Mouse (Mus musculus) forebrain, embryonic 14.5 days (tissue): ENCODE measurements at regions not wholly inside any gene's neighbourhood (a gene's known extent, or its start where the extent isn't known, plus 50 kb on each side); places are given as distances from the start of the nearest gene placed in this dataset.

ENCODE experiments used
- ATAC-seq: fragments of 200-750 bp; cut with Nextera tagmentation; 2 replicates; pipeline ENCODE4 v1.8.0; 2017; ENCODE audit warnings: mild to moderate bottlenecking, moderate library complexity
- DNase-seq: peaks from one replicate; pipeline ENCODE4 v3.0.0-alpha.2; 2015; ENCODE audit warnings: low spot score
- H3K27ac ChIP-seq: fragments of 300-500 bp; sonication (generic); 2 replicates; pipeline ENCODE4 v1.5.1; 2014; ENCODE audit warnings: low read depth, mild to moderate bottlenecking, control low read depth, low read length, moderate library complexity
- H3K27me3 ChIP-seq: fragments of 300-500 bp; sonication (generic); replicated peaks from 2 replicates; pipeline ENCODE4 v1.6.1; 2014; ENCODE audit warnings: low read length, control low read depth, mixed read lengths; ENCODE audit not compliant: control insufficient read depth, insufficient read depth
- H3K36me3 ChIP-seq: fragments of 300-500 bp; sonication (generic); 2 replicates; pipeline ENCODE4 v1.6.1; 2014; ENCODE audit warnings: low read length, control low read depth; ENCODE audit not compliant: control insufficient read depth, insufficient read depth
- H3K4me1 ChIP-seq: fragments of 300-500 bp; sonication (generic); 2 replicates; pipeline ENCODE4 v1.6.1; 2014; ENCODE audit warnings: antibody characterized with exemption, low read length, control low read depth; ENCODE audit not compliant: control insufficient read depth, insufficient read depth
- H3K4me2 ChIP-seq: fragments of 300-500 bp; sonication (generic); 2 replicates; pipeline ENCODE4 v1.6.1; 2014; ENCODE audit warnings: mild to moderate bottlenecking, control low read depth, low read length
- H3K4me3 ChIP-seq: fragments of 300-500 bp; sonication (generic); 2 replicates; pipeline ENCODE4 v1.5.1; 2014; ENCODE audit warnings: low read depth, low read length, control low read depth
- H3K9ac ChIP-seq: fragments of 300-500 bp; sonication (generic); 2 replicates; pipeline ENCODE4 v1.6.1; 2014; ENCODE audit warnings: mild to moderate bottlenecking, low read length, control low read depth, moderate library complexity
- H3K9me3 ChIP-seq: fragments of 300-500 bp; sonication (generic); replicated peaks from 2 replicates; pipeline ENCODE4 v1.6.1; 2016; ENCODE audit warnings: low read length, control low read depth, mixed read lengths; ENCODE audit not compliant: control insufficient read depth
- WGBS: fragments of 180-500 bp; shearing (Covaris S2); extraction: QIAGEN DNeasy Blood & Tissue Kit; methylation state at CpG from one replicate; pipeline ENCODE4 v1.1.7; 2014; 5-methylcytosine and 5-hydroxymethylcytosine counted together

DNA sequence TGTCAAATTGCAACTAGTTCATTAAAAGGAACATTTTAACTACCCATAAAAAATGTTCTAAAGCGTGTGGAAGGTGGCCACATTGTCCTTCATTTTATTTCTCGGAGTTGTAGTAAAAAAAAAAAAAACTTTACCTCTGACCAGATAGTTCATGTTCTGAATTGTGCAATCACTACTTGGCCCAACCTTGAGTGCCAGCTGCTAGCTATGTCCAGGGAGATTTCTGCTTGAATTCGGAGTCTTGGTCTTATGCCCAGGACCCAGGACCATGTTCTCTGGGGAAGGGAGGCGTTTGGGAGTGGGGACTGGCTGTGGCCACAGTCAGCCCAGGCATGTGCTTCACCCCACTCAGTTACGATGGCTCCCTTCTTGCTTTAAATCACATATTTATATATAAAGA is 54.9 kb upstream of the Atp1b3 start:
- ATAC-seq (no peak), DNase-seq (no peak)
- Histone ChIP-seq H3K4me2 (no peak overlapping the region), H3K9ac (no peak overlapping the region), H3K27me3 (no peaks in the 10 kb centered on the region), H3K4me1 (no peaks in the 10 kb centered on the region), H3K9me3 (no peaks in the 10 kb centered on the region), H3K4me3 (no peak overlapping the region), H3K27ac (no peak overlapping the region), H3K36me3 (no peaks in the 10 kb centered on the region)
- 90% methylated on average over 5 of the region's 5 CpGs for WGBS

- no peaks in the 10 kb centered on the region for H3K27me3 ChIP-seq
- H3K9me3 ChIP-seq = no peaks in the 10 kb centered on the region
- no peak overlapping the region for H3K4me2 ChIP-seq
- DNase-seq (peak; percentile 29), ATAC-seq (no peak)
- no peak overlapping the region for H3K27ac ChIP-seq
- WGBS = 43% methylated on average over 5 of the region's 5 CpGs
- no peaks in the 10 kb centered on the region for H3K36me3 ChIP-seq
- H3K4me3 ChIP-seq = no peak overlapping the region
- no peaks in the 10 kb centered on the region for H3K4me1 ChIP-seq
- no peak overlapping the region for H3K9ac ChIP-seq
Measured at GRCm38 (mm10) chr9:96415873-96416570, 51.8 kb upstream of the Atp1b3 start.
